Mouse (Mus musculus): ENCODE measurements around the gene AW549877.
A peak's percentile ranks its signal among the peaks of the same experiment; 100 is the strongest.

Gene AW549877

DNA sequence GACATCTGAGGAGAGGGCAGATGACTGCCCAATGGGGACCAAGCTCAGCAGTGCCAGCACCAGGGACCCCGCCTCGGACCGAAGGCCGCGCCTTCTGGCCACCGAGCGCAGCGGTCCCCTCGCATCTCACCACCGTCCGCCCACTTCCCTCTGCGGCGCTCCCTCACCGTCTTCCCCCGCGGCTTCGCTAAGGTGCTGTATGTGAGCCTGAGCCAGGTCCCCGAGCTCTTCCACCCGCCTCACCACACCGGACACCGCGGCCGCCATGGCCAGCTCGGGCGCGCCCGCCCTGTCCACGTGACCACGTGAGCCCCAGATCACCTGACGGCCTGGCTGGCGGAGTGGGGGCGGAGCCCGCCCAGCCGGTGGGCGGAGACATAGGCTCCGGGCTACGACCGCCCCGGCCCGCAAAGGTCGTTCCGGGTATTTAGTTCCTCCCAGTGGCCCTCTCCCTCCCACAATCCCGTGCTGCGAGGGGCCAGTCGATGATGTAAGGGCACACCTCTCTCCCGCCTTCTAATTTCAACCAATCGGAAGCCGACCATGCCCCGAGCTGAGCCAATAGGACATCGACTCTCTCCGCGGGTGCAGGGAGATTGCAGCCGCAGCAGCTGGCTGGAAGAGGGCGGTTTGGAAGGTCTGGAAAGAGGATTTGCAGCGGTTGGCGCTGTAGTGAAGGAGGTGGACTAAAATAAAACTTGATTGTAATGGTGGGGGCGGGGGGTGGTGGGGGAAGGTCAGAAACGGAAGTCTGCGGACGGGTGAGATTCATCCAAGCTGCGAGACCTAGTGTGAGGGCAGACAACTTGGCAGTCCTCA lies at the start of gene AW549877:
AW549877 (minus strand) TSS at position 297 of the 819 bp plus-strand sequence.
- peak; percentile 99 for DNase-seq (ENCODE audit: low spot score)

DNA sequence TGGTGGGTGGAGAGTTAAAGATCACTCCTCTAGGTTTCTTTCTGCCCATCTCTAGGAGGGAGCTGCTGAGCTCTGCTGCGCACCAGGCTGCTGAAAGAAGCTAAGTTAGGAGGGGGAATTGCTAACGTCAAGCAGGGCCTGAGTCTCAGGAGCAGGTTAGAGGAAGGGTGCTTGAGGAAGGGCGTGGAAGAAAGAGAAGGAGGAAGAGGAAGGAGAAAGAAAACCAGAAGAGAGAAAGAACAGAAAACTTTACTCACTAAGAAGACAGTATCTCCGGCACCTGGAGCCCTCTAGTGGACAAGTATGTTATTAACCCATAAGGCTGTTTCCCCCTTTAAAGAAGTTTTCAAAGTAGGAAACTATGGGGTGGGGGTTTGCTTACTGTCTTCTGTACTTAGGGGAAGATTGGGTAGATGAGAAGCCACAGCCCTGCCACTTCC lies 47.5 kb upstream of the AW549877 start:
- no peak for DNase-seq (ENCODE audit: low spot score)

DNA sequence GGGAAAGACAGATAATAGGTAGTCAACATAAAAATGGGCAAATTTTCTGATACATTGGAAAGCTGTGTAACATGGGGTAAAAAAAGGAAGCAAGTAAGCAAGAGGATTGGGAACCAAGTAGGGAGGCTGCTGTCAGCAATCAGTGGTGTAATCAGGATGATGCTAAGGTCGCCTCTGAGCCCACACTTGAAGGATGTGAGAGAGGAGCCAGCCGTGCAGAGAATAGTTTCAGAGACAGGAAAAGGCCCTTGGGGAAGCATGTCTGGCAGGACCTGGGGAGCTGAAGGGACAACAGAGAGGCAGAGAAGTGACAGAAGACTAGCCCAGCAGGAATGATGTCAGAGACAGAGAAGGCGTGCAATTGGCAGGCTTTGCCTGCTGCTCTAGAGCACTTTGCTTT lies 46.9 kb upstream of the AW549877 start:
- DNase-seq (ENCODE audit: low spot score), result no peak

DNA sequence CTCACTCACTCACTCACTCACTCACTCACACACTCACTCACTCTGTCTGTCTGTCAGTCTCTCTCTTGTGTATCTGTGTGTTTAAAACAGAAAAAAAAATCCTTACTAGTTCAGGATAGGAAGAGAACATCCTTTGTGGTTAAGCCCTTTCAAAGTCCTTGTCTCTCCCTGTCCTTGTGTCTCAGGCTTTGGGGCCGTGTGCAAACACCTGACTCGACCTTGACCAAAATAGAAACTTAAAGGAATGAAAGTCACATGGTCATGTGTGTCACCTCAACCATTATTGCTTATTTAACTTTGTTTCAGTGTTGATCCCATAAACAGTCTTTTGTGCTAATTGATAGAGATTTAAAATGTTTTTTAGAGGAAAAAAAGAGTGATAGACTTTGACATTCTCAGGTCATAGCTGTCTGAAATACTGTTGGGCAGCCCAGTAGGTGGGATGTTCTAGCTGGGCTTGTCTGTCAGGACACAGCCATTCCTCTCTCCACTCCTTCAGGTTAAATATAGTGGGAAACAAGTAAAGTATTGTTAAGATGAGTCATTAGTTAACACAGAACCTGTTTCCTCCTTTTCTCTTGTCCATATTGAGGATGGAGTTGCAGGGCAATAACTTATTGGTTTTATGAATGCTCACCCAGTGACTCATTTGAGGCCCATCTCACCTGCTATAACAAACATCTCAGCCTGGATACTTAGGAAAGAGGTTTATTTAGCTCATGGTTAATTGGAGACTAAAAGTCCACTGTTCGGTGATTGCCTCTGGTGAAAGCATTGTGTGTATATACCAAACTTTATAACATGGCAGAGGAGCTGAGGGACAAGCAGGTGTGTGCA lies 37.8 kb upstream of the AW549877 start:
- DNase-seq (ENCODE audit: low spot score), result no peak

DNA sequence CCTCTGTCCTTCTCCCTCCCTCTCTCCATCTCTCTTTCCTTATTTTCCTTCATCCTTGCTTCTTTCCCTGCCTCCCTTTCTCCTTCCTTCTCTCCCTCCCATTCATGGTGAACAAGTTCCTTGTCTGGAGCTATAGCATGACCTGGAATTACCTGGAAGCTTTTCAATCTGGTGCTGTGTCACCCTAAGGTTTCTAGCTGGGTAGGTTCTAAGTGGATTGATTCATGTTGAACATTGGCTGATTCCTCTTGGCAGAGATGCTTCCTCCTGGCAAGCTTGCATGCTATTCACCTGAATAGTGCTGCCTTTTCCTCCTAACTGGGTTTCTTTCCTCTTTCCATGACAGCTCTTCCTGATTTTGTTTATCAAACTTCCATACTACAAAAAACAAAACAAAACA lies 33.4 kb upstream of the AW549877 start:
- no peak for DNase-seq (ENCODE audit: low spot score)

DNA sequence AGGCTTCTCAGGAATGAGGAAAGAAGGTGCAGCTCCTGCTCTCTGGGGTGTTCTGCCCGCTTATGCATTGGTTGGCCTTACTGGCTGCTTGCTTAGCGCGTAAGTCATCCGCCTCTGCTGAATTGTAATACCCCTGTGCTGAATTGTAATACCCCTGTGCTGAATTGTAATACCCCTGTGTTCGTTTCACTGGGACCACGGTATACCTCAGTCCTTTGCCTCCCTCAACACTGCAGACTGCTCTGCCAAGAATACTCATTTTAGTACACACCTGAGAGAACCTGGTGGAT lies 32.8 kb upstream of the AW549877 start:
- DNase-seq (ENCODE audit: low spot score), result no peak

DNA sequence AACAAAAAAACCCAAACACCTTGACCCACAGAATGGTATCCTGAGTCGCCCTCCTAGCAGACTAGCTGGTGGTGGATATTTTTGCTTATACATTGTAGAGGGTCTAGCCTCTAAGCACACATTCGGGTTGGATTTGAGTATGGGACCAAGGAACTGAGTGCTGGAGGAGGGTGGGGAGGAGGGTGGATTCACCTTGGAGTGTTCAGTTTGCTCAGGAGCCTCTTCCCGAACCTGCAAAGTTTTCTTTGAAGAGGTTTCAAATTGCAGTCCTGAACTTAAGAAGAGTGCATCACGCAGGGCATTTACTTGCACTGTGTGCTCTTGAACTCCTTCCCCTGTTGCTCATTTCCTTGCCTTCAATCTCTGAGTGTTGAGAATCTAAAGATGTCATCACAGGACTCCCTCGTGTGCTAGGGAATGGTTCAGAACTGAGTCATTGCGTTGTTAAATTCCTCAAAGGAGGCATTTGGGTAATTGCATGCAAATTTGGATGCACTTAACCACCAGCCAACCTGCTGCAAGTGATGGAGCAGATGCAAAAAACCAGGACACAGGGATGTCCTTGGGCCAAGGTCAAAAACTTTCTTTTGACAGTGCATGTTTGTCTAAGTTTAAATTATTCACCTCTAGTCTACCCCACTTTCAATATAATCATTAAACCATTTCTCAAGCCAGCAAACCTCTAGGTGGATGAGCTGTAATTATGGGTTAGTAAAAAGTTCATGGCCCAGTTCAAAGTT lies 32.3 kb upstream of the AW549877 start:
- no peak for DNase-seq (ENCODE audit: low spot score)

DNA sequence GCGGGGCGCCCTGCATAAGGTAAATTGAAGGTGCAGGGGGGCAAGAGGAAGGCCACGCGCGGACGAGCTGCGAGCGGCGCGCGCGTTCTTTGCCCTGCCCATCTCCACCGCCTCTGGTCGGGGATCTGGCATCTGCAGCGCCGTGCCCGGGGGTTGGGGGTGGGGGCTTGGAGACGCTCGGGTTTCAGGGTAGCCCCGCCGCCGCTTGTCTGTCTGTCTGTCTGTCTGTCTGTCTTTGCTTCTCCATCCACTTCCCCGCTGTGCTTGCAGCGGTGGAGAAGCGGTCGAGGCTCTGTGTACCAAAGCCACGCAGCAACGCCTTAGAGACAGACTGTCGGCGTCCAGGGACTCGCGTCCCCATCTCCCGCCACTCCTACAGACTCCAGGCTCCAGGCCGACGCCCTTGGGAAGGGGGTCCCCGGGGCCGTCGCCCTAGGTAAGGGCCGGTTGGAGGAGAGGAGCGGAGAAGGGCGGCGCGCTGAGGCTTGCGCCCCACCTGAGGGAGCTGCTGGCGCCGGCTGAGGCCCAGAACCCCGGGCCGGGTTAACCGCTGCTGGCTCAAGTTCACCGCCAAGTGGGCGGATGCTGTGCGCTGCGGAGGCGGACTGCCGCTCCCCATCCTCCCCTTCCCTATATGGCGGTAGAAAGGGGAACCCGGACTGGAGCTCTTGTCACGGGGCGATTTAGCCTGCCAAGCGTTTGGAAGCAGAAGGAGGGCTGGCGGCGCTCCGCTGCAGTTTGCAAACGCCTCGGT lies 31.5 kb upstream of the AW549877 start:
- peak; percentile 83 for DNase-seq (ENCODE audit: low spot score)

DNA sequence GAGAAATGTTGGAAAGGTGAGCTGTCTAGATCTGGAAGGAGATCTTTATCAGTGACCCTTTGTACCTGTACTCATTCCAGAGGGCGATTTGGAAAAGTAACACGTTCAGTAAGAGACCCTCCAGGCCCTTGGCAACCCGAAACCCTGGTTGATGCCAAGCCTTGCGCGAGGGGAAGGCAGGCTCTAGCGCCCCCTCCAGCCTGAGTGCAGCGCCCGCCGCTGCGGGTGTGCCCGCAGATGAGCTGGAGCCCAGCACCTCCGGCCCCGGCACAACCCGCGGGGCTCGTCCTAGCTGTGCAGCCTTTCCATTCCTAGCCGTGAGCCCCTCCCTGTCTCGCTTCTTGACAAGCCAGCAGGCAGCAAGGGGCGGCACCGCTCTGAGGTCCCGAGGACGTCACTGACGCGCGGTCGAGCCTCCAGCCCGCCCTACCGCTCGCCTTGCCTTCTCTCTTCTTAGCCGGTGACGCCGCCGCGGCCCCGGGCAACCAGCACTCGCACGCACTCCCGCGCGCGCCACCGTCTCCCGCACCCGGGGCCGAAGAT lies 30.8 kb upstream of the AW549877 start, which contains the start of gene Oxct1:
Oxct1 (plus strand) TSS at position 153 of the 543 bp plus-strand sequence.
- DNase-seq (ENCODE audit: low spot score), result peak; percentile 87

DNA sequence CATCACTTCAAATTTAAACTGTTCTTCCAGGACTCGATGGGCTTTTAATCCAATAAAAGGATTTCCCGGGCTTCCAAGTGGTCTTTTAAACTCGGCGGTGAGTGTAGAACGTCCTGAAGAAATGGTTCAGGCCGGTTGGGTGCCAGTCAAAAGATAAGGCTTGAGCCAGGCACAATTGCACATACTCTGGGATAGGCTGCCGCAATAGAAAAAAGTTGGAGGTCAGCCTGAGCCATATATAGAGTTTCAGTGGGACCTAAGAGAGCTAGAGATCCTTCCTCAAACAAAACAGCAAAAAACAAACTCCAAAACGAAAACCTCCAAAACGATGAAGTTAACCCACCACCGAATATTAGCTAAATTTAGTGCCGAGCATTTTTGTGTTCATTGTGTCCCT lies 30.0 kb upstream of the AW549877 start:
- no peak for DNase-seq (ENCODE audit: low spot score)

DNA sequence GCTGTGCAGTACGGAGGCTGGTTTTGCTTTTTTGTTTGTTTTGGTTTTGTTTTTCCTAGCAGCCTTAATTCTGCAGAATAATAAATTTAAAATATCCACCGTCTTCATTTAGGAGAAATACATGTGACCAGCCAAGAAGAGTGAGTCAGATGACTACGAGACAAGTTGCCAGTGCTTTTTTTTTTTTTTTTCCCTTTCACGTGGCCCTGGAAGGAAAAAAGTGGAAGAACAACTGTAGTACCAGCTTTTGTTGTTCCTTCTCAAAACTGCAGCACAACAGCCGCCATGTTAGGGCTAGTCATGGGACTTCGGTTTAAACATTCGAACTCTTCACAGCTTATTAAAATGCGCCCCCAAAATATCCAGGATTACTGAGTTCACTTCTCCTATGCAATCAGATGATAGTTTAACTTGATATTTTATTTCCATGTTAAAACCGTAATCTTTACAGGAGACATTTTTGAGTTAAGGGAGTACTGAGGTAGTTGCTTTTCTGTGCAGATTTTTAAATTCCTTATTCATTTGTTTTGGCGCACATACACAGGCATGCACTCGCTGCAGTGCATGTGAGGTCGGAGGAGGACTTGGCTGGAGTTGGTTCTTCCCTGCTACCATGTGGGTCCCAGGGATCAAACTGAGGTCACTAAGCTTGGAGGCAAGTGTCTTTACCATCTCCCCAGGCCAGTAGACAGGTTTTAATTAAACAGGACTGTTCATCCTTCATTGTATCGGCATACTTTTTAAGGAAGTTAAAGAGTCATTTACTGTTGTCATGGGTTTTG lies 29.4 kb upstream of the AW549877 start:
- no peak for DNase-seq (ENCODE audit: low spot score)

DNA sequence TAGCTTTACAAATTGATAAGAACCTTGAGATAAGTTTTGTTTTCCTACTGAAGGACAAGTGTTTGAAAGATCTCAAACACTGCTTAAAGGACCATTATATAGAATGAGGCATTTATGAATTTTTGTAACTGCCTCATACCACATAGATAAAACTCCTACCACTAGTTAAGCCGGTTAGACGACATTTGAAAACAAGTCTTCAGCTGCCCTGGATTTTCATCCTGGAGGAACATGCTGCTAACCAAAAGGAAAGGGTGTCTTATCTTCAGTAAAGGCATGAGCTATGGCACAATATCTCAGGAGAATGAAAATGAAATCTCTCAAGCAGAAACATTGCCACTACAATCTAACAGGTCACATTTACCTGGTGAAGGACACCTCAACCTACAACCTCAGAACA lies 28.2 kb upstream of the AW549877 start:
- DNase-seq (ENCODE audit: low spot score), result no peak

DNA sequence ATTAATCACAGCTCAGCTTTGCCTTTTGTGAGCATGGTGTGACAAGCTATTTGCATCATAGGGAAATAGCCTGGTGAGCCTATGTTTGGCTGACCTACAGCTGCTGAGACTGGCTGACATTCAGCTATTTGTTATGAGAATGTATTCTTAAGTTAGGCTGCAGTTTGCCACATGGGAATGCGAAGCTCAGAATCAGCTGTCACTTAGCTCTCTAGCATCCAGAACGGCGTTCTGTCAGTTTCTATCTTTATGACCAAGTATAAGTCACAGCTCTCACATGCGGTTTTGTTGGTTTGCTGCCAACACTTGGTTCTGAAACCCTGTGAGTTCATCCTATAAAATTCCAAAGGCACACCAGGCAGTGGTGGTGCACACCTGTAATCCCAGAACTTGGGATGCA lies 25.2 kb upstream of the AW549877 start:
- no peak for DNase-seq (ENCODE audit: low spot score)

DNA sequence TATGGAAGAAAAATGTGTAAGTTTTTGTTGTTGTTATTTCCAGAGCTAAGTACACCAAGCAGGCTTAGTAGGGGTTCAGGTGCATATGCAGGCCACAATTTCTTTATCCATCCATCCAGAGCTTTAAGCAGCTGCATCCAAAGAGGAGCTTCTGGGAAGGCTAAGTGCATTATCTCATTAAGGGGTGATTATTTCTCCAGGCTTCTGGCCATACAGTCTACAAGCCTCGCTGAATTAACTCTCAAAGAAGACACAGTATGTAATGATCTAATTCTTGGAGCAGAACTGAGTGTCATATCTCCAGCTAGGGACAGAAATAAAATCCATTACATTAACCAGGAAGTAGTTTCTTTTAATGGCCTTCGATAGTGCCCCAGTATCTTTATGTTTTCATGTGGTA lies 18.3 kb upstream of the AW549877 start:
- DNase-seq (ENCODE audit: low spot score), result no peak

DNA sequence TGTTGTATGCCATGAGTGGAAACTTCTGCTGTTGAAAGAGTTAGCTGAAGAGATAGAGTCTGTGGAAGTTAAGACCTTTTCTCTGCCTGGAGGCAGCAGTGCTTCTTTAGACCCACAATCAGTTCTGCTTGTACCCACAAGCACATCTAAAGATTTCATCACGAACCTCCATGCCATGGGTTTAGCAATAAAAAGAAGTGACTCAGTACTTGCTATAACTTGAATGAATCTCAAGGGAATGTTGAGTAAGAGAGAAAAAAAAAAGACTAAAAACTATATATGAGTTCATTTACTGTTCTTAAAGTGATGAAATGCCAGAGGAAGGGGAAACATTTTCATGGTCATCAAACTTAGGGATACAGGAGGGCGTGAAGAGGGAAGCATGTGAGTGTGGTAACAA lies 5.0 kb upstream of the AW549877 start:
- no peak for DNase-seq (ENCODE audit: low spot score)

DNA sequence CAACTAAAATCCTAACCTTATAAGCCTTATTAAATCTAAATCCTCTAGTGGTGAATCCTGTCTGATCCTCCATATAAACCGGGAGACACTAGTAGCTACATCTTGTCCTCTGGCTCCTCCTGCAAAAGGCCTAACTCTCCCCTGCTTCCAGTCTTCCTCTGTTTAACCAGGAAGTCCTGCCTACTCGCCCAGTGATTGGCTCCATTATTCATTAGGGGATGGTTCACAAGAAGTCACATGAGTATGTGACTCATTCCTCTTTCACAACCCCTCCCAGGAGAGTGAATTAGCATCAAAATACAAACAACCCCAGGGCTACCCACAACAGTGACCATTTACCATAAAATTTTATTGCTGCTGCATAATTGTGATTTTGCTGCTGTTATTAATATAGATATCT lies 3.6 kb upstream of the AW549877 start:
- DNase-seq (ENCODE audit: low spot score), result no peak

DNA sequence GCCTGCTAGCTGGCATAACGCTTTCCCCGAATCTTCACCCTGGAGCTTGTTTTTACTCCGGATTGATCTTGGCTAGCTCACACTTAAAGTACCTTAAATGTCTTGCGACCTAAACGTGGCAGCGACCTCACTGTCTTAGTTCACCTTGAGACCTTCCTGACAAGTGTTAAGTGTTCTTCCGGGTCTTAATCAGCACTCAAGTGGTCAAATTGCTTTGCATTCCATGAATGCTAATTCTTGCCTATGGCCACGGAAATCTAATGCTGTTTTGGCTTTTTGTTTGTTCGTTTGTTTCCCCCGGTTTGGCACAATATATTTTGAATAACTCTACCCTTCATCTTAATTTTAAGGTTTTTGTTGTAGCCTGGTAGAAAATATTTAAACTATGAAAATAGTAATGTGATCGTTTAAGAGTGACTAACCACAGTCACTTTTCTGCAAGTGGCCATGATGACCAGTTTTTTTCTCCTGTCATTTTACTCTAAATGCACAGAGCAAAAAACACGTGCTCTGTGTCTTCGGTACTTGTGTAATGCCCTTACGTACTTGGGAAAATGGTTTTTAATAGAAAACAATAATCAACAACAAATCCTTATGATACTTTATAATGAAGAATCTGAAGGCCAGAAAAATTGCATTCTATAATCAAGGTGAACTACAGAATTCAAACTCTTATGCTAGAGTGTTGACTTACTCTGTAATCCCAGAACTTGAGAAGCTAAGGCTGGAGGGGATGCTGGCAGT lies 895 bp upstream of the AW549877 start:
- no peak for DNase-seq (ENCODE audit: low spot score)

DNA sequence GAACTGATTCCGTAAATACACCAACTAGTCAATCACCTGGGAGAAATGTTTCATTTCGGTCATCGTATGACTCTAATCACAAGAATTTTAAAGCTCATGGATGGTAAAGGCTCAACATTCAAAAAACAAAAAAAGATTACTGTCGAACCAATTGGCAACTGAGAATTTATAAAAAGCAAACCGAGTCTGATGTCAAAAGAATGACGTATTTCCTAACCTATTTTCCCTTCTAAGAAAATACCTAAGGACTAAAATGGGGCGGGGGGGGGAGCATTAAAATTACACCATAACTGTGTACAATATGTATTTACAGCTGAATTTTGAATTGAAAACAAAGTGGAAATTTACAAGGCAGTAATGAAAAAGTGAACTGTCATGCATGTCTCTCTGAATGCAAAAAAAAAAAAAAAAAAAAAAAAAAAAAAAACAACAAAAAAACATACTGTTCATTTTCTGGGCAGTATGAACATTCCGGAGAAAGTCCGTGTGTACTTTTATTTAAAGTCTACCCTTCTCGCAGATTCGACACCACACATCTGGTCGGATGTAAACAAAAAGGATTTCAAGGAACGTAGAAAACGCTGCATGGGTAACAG lies 594 bp downstream of the AW549877 start:
- DNase-seq (ENCODE audit: low spot score), result no peak

DNA sequence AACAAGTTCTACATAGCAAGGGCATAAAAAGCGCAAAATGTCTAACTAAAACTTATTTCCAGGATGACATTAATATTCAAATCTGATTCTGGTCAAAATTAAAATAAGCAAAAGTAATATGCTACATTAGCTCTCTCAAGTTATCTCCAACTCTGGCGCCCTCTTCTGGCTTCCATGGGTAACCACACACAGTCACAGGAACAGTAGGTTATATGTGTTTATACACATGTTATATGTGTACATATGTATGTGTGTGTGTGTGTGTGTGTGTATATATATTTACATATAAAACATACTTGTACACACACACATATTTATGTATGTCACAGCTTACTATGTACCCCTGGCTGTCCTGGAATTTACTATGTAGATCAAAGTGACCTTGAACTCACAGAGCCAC lies 7.6 kb downstream of the AW549877 start:
- peak; percentile 68 for DNase-seq (ENCODE audit: low spot score)

DNA sequence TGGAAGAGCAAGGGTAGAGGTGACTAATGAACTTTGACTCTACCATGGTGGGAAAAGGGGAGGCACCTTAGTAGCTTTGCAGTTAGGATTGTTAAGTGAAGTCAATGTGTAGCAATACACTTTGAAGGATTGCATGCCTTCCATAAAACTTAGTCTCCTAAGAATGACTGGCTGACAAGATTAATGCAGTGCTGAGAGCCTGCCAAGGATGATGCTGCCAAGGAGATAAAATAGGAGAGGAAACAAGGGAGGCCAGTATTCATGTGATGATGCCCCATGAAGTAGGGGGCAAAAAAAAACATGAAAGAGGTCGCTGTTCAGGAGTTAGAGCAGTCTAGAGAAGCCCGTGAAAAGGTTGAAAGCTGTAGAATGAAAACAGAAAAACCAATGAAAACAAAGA lies 10.7 kb downstream of the AW549877 start:
- DNase-seq (ENCODE audit: low spot score), result no peak
